Mouse (Mus musculus): ENCODE data around the gene Ubac2. TPM values are rescaled to one million over a fixed set of nuclear protein-coding genes. Genes with fewer than 3 reads are reported as not detected.

Ubac2 gene
- total RNA-seq, 1 experiment, result 41.5 TPM

GRCm38 (mm10) chr14:121993616-121994015 lies 115.2 kb downstream of the Ubac2 start:
- in situ Hi-C loops (cut with MboI; ENCODE audit: low sequenced_read_pairs in 2 of 2, unreplicated experiment in 2 of 2), result no loop called here
- TF ChIP-seq ZC3H11A (IDR thresholded peaks at IDR 0.05; ENCODE audit: borderline replicate concordance, low read depth, low read length), result no peak
- Histone ChIP-seq H3K36me3 (ENCODE audit: control insufficient read depth, insufficient read depth, low read length, poor library complexity, severe bottlenecking) (peaks cover 6% of the 10 kb centered on the region; the same call in 1 of the 2 replicates), H3K27ac (ENCODE audit: insufficient read depth, low read depth, low read length, poor library complexity, severe bottlenecking) (no peak overlapping the region), H3K4me3 (ENCODE audit: insufficient read depth in 1 of 2, low read depth in 1 of 2, low read length in 2 of 2, poor library complexity in 1 of 2, severe bottlenecking in 1 of 2) (no peak overlapping the region), H3K9me3 (ENCODE audit: control insufficient read depth, insufficient read depth, low read depth, low read length) (no peaks in the 10 kb centered on the region), H3K9ac (ENCODE audit: insufficient read depth, low read depth, low read length, poor library complexity, severe bottlenecking) (no peak overlapping the region), H3K4me1 (ENCODE audit: control insufficient read depth in 2 of 2, insufficient read depth in 2 of 2, low read length in 2 of 2, poor library complexity in 1 of 2) (no peaks in the 10 kb centered on the region)
- DNase-seq (ENCODE audit: low read depth, low spot score), result no peak

GRCm38 (mm10) chr14:121994171-121994700 lies 115.8 kb downstream of the Ubac2 start:
- no peaks in the 10 kb centered on the region for H3K4me1 ChIP-seq (ENCODE audit: control insufficient read depth in 2 of 2, insufficient read depth in 2 of 2, low read length in 2 of 2, poor library complexity in 1 of 2)
- no peak for DNase-seq (ENCODE audit: low read depth, low spot score)
- no peak overlapping the region for H3K27ac ChIP-seq (ENCODE audit: insufficient read depth, low read depth, low read length, poor library complexity, severe bottlenecking)
- no peaks in the 10 kb centered on the region for H3K9me3 ChIP-seq (ENCODE audit: control insufficient read depth, insufficient read depth, low read depth, low read length)
- H3K36me3 ChIP-seq (ENCODE audit: control insufficient read depth, insufficient read depth, low read length, poor library complexity, severe bottlenecking), result peaks cover 6% of the 10 kb centered on the region; the same call in 1 of the 2 replicates
- no peak for TF ChIP-seq ZC3H11A (IDR thresholded peaks at IDR 0.05; ENCODE audit: borderline replicate concordance, low read depth, low read length)
- no peak for TF ChIP-seq CHD2 (IDR thresholded peaks at IDR 0.05; ENCODE audit: low read depth, low read length)
- no peak for TF ChIP-seq ZNF384 (IDR thresholded peaks at IDR 0.05; ENCODE audit: low read depth, low read length)
- TF ChIP-seq MAFK (IDR thresholded peaks at IDR 0.05; ENCODE audit: insufficient read depth, low read depth, low read length), result no peak
- TF ChIP-seq HCFC1 (IDR thresholded peaks at IDR 0.05; ENCODE audit: borderline replicate concordance, insufficient read depth, low read length), result no peak
- H3K9ac ChIP-seq (ENCODE audit: insufficient read depth, low read depth, low read length, poor library complexity, severe bottlenecking), result no peak overlapping the region
- no peak overlapping the region for H3K4me3 ChIP-seq (ENCODE audit: insufficient read depth in 1 of 2, low read depth in 1 of 2, low read length in 2 of 2, poor library complexity in 1 of 2, severe bottlenecking in 1 of 2)
- in situ Hi-C loops (cut with MboI; ENCODE audit: low sequenced_read_pairs in 2 of 2, unreplicated experiment in 2 of 2), result no loop called here

GRCm38 (mm10) chr14:121994846-121995556 lies 116.6 kb downstream of the Ubac2 start:
- TF ChIP-seq MAFK (IDR thresholded peaks at IDR 0.05; ENCODE audit: insufficient read depth, low read depth, low read length) (no peak), CHD2 (IDR thresholded peaks at IDR 0.05; ENCODE audit: low read depth, low read length) (no peak), ZC3H11A (IDR thresholded peaks at IDR 0.05; ENCODE audit: borderline replicate concordance, low read depth, low read length) (no peak), HCFC1 (IDR thresholded peaks at IDR 0.05; ENCODE audit: borderline replicate concordance, insufficient read depth, low read length) (no peak), ZNF384 (IDR thresholded peaks at IDR 0.05; ENCODE audit: low read depth, low read length) (no peak)
- Histone ChIP-seq H3K27ac (ENCODE audit: insufficient read depth, low read depth, low read length, poor library complexity, severe bottlenecking) (no peak overlapping the region), H3K36me3 (ENCODE audit: control insufficient read depth, insufficient read depth, low read length, poor library complexity, severe bottlenecking) (peaks cover 6% of the 10 kb centered on the region; the same call in 1 of the 2 replicates), H3K9me3 (ENCODE audit: control insufficient read depth, insufficient read depth, low read depth, low read length) (no peaks in the 10 kb centered on the region), H3K4me1 (ENCODE audit: control insufficient read depth in 2 of 2, insufficient read depth in 2 of 2, low read length in 2 of 2, poor library complexity in 1 of 2) (no peaks in the 10 kb centered on the region), H3K9ac (ENCODE audit: insufficient read depth, low read depth, low read length, poor library complexity, severe bottlenecking) (no peak overlapping the region), H3K4me3 (ENCODE audit: insufficient read depth in 1 of 2, low read depth in 1 of 2, low read length in 2 of 2, poor library complexity in 1 of 2, severe bottlenecking in 1 of 2) (no peak overlapping the region)
- in situ Hi-C loops (cut with MboI; ENCODE audit: low sequenced_read_pairs in 2 of 2, unreplicated experiment in 2 of 2), result no loop called here
- no peak for DNase-seq (ENCODE audit: low read depth, low spot score)

GRCm38 (mm10) chr14:121995557-121995870 lies 117.1 kb downstream of the Ubac2 start:
- Histone ChIP-seq H3K27ac (ENCODE audit: insufficient read depth, low read depth, low read length, poor library complexity, severe bottlenecking) (no peak overlapping the region), H3K9me3 (ENCODE audit: control insufficient read depth, insufficient read depth, low read depth, low read length) (no peaks in the 10 kb centered on the region), H3K36me3 (ENCODE audit: control insufficient read depth, insufficient read depth, low read length, poor library complexity, severe bottlenecking) (peaks cover 7% of the 10 kb centered on the region; the same call in 1 of the 2 replicates), H3K9ac (ENCODE audit: insufficient read depth, low read depth, low read length, poor library complexity, severe bottlenecking) (no peak overlapping the region), H3K4me3 (ENCODE audit: insufficient read depth in 1 of 2, low read depth in 1 of 2, low read length in 2 of 2, poor library complexity in 1 of 2, severe bottlenecking in 1 of 2) (no peak overlapping the region), H3K4me1 (ENCODE audit: control insufficient read depth in 2 of 2, insufficient read depth in 2 of 2, low read length in 2 of 2, poor library complexity in 1 of 2) (no peaks in the 10 kb centered on the region)
- in situ Hi-C loops (cut with MboI; ENCODE audit: low sequenced_read_pairs in 2 of 2, unreplicated experiment in 2 of 2), result no loop called here
- no peak for DNase-seq (ENCODE audit: low read depth, low spot score)
- TF ChIP-seq MAFK (IDR thresholded peaks at IDR 0.05; ENCODE audit: insufficient read depth, low read depth, low read length) (no peak), ZC3H11A (IDR thresholded peaks at IDR 0.05; ENCODE audit: borderline replicate concordance, low read depth, low read length) (no peak), CHD2 (IDR thresholded peaks at IDR 0.05; ENCODE audit: low read depth, low read length) (no peak), ZNF384 (IDR thresholded peaks at IDR 0.05; ENCODE audit: low read depth, low read length) (no peak), HCFC1 (IDR thresholded peaks at IDR 0.05; ENCODE audit: borderline replicate concordance, insufficient read depth, low read length) (no peak)

All from ES-E14 (cell line).